Mouse (Mus musculus): Measurements from ENCODE around the gene Pgbd5.
"Not testable (repeated sequence)": the region's sequence is repeated elsewhere in the genome, so short reads cannot be mapped to it uniquely, and the experiment has no call there.

The Pgbd5 gene

GRCm38 (mm10) chr8:124429417-124429816, 10.0 kb downstream of the Pgbd5 start:
- no peak for DNase-seq (ENCODE audit: low spot score in 2 of 2)

DNA sequence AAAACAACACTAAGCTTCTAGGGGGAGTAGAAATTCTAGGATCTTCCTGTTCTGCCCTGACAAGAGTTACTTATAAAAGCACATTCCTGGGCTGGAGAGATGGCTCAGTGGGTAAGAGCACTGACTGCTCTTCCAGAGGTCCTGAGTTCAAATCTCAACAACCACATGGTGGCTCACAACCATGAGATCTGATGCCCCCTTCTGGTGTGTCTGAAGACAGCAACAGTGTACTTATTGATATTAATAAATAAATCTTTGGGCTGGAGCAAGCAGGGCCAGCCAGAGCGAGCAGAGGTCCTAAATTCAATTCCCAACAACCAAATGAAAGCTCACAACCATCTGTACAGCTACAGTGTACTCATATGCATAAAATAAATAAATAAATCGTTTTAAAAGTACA, 10.7 kb downstream of the Pgbd5 start:
- not testable (repeated sequence) for DNase-seq (ENCODE audit: low spot score in 2 of 2)

- DNase-seq (ENCODE audit: low spot score in 2 of 2) = no peak
Measured at GRCm38 (mm10) chr8:124421413-124421812, 18.0 kb downstream of the Pgbd5 start.

- DNase-seq (ENCODE audit: low spot score in 2 of 2) = no peak
Measured at GRCm38 (mm10) chr8:124418927-124419326, 20.5 kb downstream of the Pgbd5 start.

- DNase-seq (ENCODE audit: low spot score in 2 of 2) = no peak
Measured at GRCm38 (mm10) chr8:124418185-124418584, 21.3 kb downstream of the Pgbd5 start.

DNA sequence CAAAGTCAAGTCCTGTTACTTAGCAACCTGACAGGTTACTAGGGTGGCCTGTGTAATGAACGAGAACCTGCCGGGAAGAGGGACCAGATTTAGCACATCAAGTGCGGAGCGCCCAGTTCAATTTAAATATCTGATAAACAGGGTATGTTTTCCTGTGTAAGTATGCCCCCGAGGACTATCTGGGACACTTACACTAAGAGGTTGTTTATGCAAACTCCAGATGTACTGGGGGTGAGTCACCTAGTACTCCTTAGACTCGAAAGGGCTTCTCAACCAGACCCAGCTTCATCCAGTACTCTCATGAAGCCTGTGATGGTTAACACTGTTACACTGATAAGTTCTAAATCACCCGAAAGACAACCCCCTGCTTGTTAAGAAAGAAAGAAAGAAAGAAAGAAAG, 22.8 kb downstream of the Pgbd5 start:
- DNase-seq (ENCODE audit: low spot score in 2 of 2) = no peak

- no peak for DNase-seq (ENCODE audit: low spot score in 2 of 2)
Measured at GRCm38 (mm10) chr8:124415789-124416188, 23.7 kb downstream of the Pgbd5 start.

- DNase-seq (ENCODE audit: low spot score in 2 of 2) = peak in 1 of 2 experiments; percentile 8
Measured at GRCm38 (mm10) chr8:124415002-124415401, 24.5 kb downstream of the Pgbd5 start.

GRCm38 (mm10) chr8:124413244-124413965, 26.1 kb downstream of the Pgbd5 start:
- DNase-seq (ENCODE audit: low spot score in 2 of 2) = no peak

DNA sequence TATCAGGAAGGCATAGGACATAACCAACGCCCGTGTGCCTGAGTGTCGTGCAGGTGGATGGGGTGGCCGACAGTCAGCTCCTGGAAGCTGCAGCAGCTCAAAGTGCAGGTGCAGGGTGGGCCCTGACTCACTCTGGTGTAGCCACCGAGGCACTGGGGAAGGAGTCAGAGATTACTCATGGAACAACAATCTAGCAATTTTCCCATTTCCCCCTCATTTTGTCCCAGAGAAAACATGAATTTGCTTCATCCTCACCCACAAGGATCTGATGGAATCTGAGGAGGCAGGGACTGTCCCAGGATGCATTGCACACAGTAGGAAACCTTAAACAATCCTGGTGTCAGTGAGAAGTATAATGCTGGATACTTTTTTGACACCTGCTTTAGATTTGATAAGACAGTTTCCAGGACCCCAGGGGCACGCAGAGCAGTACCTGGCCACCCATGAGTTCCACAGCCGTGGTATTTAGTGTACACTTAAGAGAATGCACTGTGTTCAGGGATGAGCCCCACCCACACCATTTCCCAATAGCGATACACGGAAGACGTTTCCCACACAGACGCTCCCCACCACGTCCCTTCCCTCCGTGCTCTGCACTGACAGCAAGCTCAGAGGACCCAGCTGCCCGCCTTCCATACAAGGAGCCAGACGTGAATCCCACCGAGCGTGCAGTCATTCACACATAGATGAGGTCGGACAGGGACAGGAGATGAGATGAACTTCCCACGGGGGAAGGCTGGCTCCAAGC, 26.8 kb downstream of the Pgbd5 start:
- DNase-seq (ENCODE audit: low spot score in 2 of 2) = no peak

DNA sequence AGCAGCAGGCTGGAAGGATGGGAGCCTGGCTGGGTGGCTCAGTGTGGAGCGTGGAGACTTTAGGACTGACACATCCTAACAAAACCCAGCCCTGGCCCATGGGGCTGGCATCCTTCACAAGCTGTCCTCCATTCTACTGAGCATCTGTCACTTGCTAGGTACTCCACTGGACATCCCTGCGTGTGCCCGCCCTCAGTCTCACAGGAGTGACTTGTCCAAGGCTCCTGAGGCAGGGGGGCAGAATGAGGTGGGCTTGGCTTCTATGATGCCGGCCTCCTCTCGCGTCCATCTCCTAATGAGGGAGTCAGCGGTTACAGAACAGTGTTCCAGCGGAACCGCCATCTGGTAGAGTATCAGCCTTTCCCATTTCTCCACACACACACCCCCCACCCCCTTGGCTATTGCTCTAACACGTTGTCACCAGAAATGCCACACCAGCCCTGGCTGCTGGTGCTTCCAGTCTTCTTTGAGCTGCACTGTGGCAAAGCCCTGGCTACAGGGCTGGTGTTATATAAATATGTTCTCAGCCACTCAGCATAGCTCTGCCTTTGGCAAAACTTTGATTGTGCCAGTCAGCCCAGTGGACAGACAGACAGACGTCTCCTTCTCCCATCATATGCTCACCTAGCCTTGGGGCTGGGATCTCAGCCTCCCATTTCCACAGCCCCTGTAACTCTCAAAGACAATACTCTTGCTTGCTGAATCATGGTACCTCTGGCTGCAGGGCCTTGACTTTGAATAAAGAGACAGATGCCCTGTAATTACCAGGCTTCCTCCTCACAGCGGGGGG, 34.8 kb downstream of the Pgbd5 start:
- DNase-seq (ENCODE audit: low spot score in 2 of 2) = no peak

DNA sequence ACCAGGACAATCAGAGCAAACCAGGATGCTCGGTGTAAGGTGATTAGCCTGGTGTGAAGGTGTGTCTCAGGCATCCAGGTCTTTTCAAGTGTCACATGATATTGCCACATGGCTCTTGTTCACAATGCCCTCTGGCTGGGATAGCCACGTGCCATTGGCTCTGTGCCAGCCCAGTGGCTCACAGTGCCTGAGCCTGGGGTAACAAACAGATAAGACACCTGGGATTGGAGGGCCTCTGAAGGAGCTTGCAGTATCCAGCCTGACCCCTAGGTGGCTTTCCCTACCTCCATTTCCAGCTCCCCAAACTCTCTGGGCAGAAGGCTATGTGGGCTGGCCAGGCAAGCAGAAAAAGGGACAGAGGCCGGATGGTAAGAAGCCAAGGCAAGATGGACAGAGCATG, 35.6 kb downstream of the Pgbd5 start:
- peak in 1 of 2 experiments; percentile 24 for DNase-seq (ENCODE audit: low spot score in 2 of 2)

GRCm38 (mm10) chr8:124399403-124399861, 40.0 kb downstream of the Pgbd5 start:
- no peak for DNase-seq (ENCODE audit: low spot score in 2 of 2)

GRCm38 (mm10) chr8:124398843-124399402, 40.5 kb downstream of the Pgbd5 start:
- peak in 1 of 2 experiments; percentile 22 for DNase-seq (ENCODE audit: low spot score in 2 of 2)

DNA sequence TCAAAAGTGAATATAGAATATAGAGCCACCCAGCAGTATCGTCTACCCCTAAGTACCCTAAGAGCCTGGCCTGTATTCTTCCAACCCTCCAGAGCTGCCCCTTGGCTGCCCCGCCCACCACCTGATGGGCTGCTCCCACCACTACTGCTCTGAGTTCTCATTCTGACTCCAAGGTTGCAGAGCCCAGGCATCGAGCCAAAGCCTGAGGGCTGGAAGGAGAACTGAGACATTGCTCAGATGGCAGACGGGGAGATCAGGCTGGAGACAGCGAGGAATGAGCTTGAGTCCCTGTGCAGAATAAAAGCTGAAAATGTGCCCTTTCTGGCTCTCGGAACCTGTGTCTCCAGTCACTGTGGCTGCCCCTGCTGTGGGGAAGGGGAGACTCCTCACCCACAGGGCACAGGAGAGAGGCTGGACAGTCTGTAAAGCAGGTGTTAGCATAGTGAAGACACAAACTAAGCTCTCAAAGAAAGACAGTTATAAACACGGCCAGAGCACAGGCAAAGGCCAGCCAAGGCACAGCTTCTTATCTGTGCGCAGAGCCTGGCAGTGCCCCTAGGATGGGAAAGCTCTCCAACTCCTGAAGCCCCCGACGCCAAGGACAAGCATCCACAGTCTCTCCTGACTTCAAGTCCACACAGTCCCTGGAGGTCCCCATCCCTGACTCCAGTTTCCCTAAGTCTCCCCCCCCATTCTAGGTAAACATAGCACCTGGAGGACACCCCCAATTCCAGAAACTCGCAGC, 42.0 kb downstream of the Pgbd5 start:
- no peak for DNase-seq (ENCODE audit: low spot score in 2 of 2)

GRCm38 (mm10) chr8:124396531-124396930, 42.9 kb downstream of the Pgbd5 start:
- no peak for DNase-seq (ENCODE audit: low spot score in 2 of 2)

DNA sequence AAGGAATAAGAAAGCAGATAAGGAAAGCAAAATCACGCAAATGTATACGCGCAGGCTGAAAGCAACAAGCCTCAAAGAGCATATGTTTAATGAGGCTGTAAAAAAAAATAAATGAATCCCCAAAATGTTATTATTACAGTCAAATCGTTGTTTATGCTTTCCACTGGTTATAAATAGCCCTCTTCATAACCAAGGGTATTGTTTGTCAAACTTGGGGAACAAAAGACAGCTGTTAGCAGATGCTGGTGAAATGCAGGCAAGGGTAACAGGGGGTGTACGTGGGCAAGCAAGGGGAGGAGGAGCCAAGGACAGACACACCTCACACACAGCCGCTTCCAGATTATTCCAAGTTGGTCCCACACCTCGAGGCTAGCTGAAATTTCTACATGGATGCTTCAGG, 44.1 kb downstream of the Pgbd5 start:
- no peak for DNase-seq (ENCODE audit: low spot score in 2 of 2)

GRCm38 (mm10) chr8:124394951-124395350, 44.5 kb downstream of the Pgbd5 start:
- no peak for DNase-seq (ENCODE audit: low spot score in 2 of 2)

DNA sequence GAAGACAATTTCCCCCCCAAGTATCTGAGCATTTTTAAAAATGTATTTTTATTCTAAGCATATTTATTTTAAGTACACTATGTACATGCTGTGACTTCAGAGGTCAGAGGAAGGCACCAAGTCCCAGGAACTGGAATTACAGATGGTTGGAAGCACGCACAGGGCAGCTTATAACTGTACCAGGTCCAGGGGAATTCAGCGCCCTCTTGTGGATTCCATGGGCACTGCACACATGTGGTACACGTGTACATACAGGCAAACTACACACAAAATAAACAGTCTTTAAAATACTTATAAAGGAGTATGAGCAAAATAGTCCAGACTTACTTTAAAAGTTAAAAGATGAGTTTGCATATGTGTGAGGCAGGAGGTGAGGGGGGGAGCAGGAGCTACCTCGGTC, 45.5 kb downstream of the Pgbd5 start:
- no peak for DNase-seq (ENCODE audit: low spot score in 2 of 2)

GRCm38 (mm10) chr8:124393013-124393412, 46.4 kb downstream of the Pgbd5 start:
- DNase-seq (ENCODE audit: low spot score in 2 of 2) = no peak

- no peak for DNase-seq (ENCODE audit: low spot score in 2 of 2)
Measured at GRCm38 (mm10) chr8:124392271-124393012, 47.0 kb downstream of the Pgbd5 start.
